9 mouse cellular contexts compared by ENCODE assay signal in the genomic region with DNA sequence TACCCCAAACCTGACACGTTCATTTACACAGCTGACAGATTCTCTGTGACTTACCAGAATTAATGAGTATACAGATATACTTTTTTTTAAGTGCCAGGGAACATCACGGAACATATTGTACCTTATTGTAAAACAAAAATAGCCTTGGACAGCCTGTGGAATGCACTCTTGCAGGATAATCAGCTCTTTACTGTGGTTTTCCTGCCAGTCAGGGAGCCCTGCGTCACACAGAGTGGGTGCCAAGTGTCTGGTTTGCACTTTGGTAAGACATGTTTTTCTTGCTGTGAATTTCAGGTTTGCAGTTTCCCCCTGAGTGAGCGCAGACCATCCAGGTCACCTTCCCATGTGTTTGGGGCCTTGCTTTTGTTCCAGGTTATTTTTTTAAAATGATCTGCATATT. TPM values are rescaled to one million over a fixed set of nuclear protein-coding genes. Genes with fewer than 3 reads are reported as not detected.
DNase-seq lines count a peak whose midpoint lies in the region; ATAC-seq and TF ChIP-seq lines count a peak whose summit lies in the region.
"Had no signal": no experiment of that assay in that cellular context is flagged by ENCODE, and none has a peak within 500 bp of the region (broad histone marks: within the 10 kb centered on the region; RNA-seq: fewer than 3 reads in every experiment).

No protein-coding gene starts in this region.

- no peaks in the 10 kb centered on the region for H3K27me3 ChIP-seq in forebrain, postnatal 0 days (ENCODE audit: insufficient read depth, low read length)
- H3K27me3 ChIP-seq in forebrain, embryonic 10.5 days (ENCODE audit: poor library complexity, severe bottlenecking) = no peaks in the 10 kb centered on the region
- H3K27me3 ChIP-seq in intestine, postnatal 0 days (replicated peaks; ENCODE audit: control insufficient read depth, insufficient read depth, low read length) = 0 out of 2 replicates have a peak, but pooled peaks cover 3% of the 10 kb centered on the region
- H3K27me3 ChIP-seq: liver, embryonic 13.5 days had no signal

- no peak overlapping the region for H3K9ac ChIP-seq in forebrain, postnatal 0 days
- no peak overlapping the region for H3K9ac ChIP-seq in intestine, postnatal 0 days (ENCODE audit: low read depth, low read length)
- H3K9ac ChIP-seq: liver, embryonic 13.5 days had no signal

- 48% methylated on average over 4 of the region's 4 CpGs for WGBS in forebrain, postnatal 0 days
- 90% methylated on average over 4 of the region's 4 CpGs for WGBS in forebrain, embryonic 10.5 days
- 67% methylated on average over 4 of the region's 4 CpGs for WGBS in intestine, postnatal 0 days

- ATAC-seq in forebrain, postnatal 0 days = no peak
- no peak for ATAC-seq in intestine, postnatal 0 days

- no peak overlapping the region for H3K27ac ChIP-seq in forebrain, postnatal 0 days (ENCODE audit: low read depth, low read length)
- H3K27ac ChIP-seq in forebrain, embryonic 10.5 days = no peak overlapping the region
- H3K27ac ChIP-seq in intestine, postnatal 0 days (ENCODE audit: low read depth, low read length) = no peak overlapping the region
- H3K27ac ChIP-seq: liver, embryonic 13.5 days had no signal

- no peak overlapping the region for H3K4me3 ChIP-seq in forebrain, postnatal 0 days (ENCODE audit: low read depth, low read length)
- H3K4me3 ChIP-seq in forebrain, embryonic 10.5 days = no peak overlapping the region
- no peak overlapping the region for H3K4me3 ChIP-seq in intestine, postnatal 0 days (ENCODE audit: low read depth, low read length)
- H3K4me3 ChIP-seq: liver, embryonic 13.5 days had no signal

- intact Hi-C loops in heart, postnatal 14 days (cut with DNase I) = no loop called here
- intact Hi-C loops in left cerebral cortex, postnatal 36 days (cut with DNase I) = no loop called here

- H3K4me1 ChIP-seq in forebrain, postnatal 0 days (ENCODE audit: insufficient read depth) = no peaks in the 10 kb centered on the region
- no peaks in the 10 kb centered on the region for H3K4me1 ChIP-seq in forebrain, embryonic 10.5 days
- no peaks in the 10 kb centered on the region for H3K4me1 ChIP-seq in intestine, postnatal 0 days (replicated peaks; ENCODE audit: control insufficient read depth, insufficient read depth, low read length)

- no peaks in the 10 kb centered on the region for H3K9me3 ChIP-seq in forebrain, postnatal 0 days (ENCODE audit: low read length)
- no peaks in the 10 kb centered on the region for H3K9me3 ChIP-seq in forebrain, embryonic 10.5 days
- H3K9me3 ChIP-seq in intestine, postnatal 0 days (ENCODE audit: control insufficient read depth) = no peaks in the 10 kb centered on the region
- H3K9me3 ChIP-seq: liver, embryonic 13.5 days had no signal

- TF ChIP-seq CTCF in forebrain, postnatal 0 days (IDR thresholded peaks at IDR 0.05; ENCODE audit: low read depth) = no peak
- no peak for TF ChIP-seq CTCF in intestine, postnatal 0 days (IDR thresholded peaks at IDR 0.05; ENCODE audit: low read depth)

- H3K36me3 ChIP-seq in forebrain, postnatal 0 days (ENCODE audit: insufficient read depth) = no peaks in the 10 kb centered on the region
- no peaks in the 10 kb centered on the region for H3K36me3 ChIP-seq in forebrain, embryonic 10.5 days (replicated peaks)
- H3K36me3 ChIP-seq in intestine, postnatal 0 days (ENCODE audit: control insufficient read depth, insufficient read depth) = no peaks in the 10 kb centered on the region
- H3K36me3 ChIP-seq: liver, embryonic 13.5 days had no signal

- DNase-seq in forebrain, postnatal 0 days = peak; percentile 31
- no peak for DNase-seq in forebrain, embryonic 10.5 days (ENCODE audit: extremely low spot score, low spot score)
- DNase-seq in adipocyte (ENCODE audit: low spot score) = peak; percentile 26
- DNase-seq in heart, postnatal 14 days = peak; percentile 63 to 73
- peak; percentile 14 to 19 for DNase-seq in left cerebral cortex, postnatal 36 days (ENCODE audit: low spot score in 2 of 2)
- no peak for DNase-seq in urinary bladder, postnatal 25 days (ENCODE audit: low spot score)
- DNase-seq in spleen, adult 12 weeks (ENCODE audit: low spot score) = no peak
- DNase-seq: liver, embryonic 13.5 days had no signal

- H3K4me2 ChIP-seq in forebrain, postnatal 0 days (ENCODE audit: low read depth) = no peak overlapping the region
- no peak overlapping the region for H3K4me2 ChIP-seq in intestine, postnatal 0 days (replicated peaks; ENCODE audit: low read depth)
- H3K4me2 ChIP-seq: liver, embryonic 13.5 days had no signal

RNA-seq across cellular contexts. Expression of a gene that starts 15.8 kb away (rescaled TPM):
- 0.08 and 0.19 TPM in 2 replicates for total RNA-seq in forebrain, postnatal 0 days (2014; rRNA removed)
- 0.06 TPM in 1 of 2 replicates, not detected in the other for polyA plus RNA-seq in forebrain, postnatal 0 days (2015; fragmentation: Nextera tagmentation; extraction: Ambion mirVana)
- polyA plus RNA-seq in forebrain, embryonic 10.5 days (2016; fragmentation: Nextera tagmentation; extraction: Ambion mirVana) = 0.20 and 0.29 TPM in 2 replicates
- 1 to 10 TPM; 1.6 to 2.2 TPM for total RNA-seq in heart, postnatal 14 days (2021)
- total RNA-seq in left cerebral cortex, postnatal 36 days (2021) = under 1 TPM in 1 of 2 experiments, not detected in 1; 0.07 TPM
- 0.27 and 0.29 TPM in 2 replicates for polyA plus RNA-seq in intestine, postnatal 0 days (2015; fragmentation: Nextera tagmentation; extraction: Ambion mirVana)

Comparison
In these comparisons a context has a peak if more than half of its experiments do, and no peak if none do; other contexts are left out.
1. DNase-seq: peak in forebrain, postnatal 0 days (single experiment), adipocyte (single experiment), heart, postnatal 14 days (2 of 2) and left cerebral cortex, postnatal 36 days (2 of 2); none in forebrain, embryonic 10.5 days (single experiment), urinary bladder, postnatal 25 days (single experiment) and spleen, adult 12 weeks (single experiment).